Comparison of ENCODE assay signal across 8 mouse cellular contexts in the genomic region with DNA sequence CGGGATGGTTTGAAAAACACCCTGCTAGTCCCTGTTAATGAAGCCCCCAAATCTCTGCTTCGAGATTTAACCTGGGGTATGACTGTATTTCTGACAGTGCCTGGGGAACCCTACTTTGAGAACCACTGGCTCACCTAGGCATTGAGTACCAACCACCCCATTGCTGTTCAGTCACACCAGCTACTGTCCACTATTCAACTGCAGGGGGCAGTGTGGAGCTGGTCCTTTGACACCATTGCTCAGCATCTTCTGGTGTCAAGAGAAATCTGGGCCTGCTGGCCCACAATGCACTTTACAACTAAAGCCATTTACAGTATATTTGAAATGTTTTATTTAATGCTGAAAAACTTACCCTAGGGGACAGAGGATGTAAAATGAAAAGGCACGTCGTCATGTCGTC. TPM values are rescaled to one million over a fixed set of nuclear protein-coding genes. Genes with fewer than 3 reads are reported as not detected.
DNase-seq lines count a peak whose midpoint lies in the region; ATAC-seq and TF ChIP-seq lines count a peak whose summit lies in the region.

No protein-coding gene starts in this region.

- H3K9me3 ChIP-seq in neural tube, embryonic 11.5 days (ENCODE audit: control insufficient read depth, low read length) = no peaks in the 10 kb centered on the region

- no peak overlapping the region for H3ac ChIP-seq in C2C12 (ENCODE audit: control insufficient read depth, insufficient read length, low read depth)

- 92% methylated on average over 5 of the region's 5 CpGs for WGBS in liver, adult 2 months
- WGBS in neural tube, embryonic 11.5 days = 85% methylated on average over 5 of the region's 5 CpGs

- H3K4me3 ChIP-seq in C2C12 (ENCODE audit: insufficient read depth, poor library complexity, severe bottlenecking) = no peak overlapping the region
- H3K4me3 ChIP-seq in liver, adult 2 months (ENCODE audit: insufficient read depth, low read depth, low read length) = no peak overlapping the region
- H3K4me3 ChIP-seq in neural tube, embryonic 11.5 days (ENCODE audit: low read depth, low read length) = no peak overlapping the region

- peak; percentile 79 for DNase-seq in ES-CJ7 (ENCODE audit: low read depth, low spot score)
- peak; percentile 69 to 73 for DNase-seq in cerebellum, adult 18-20 months
- peak; percentile 68 for DNase-seq in gastrocnemius, adult 18-20 months (ENCODE audit: low spot score)
- peak; percentile 50 to 80 for DNase-seq in kidney, adult 8-10 months
- DNase-seq in liver, adult 2 months (ENCODE audit: extremely low read depth, low read depth, low spot score) = peak; percentile 55
- DNase-seq in neural tube, embryonic 11.5 days (ENCODE audit: low spot score) = peak; percentile 69
- peak; percentile 84 for DNase-seq in thymus, postnatal 4 days

- H3K27me3 ChIP-seq in C2C12 (ENCODE audit: control insufficient read depth, insufficient read depth, insufficient read length) = no peaks in the 10 kb centered on the region
- no peaks in the 10 kb centered on the region for H3K27me3 ChIP-seq in liver, adult 2 months (ENCODE audit: control insufficient read depth, insufficient read depth, low read length)
- H3K27me3 ChIP-seq in neural tube, embryonic 11.5 days (ENCODE audit: control insufficient read depth, insufficient read depth, low read length) = no peaks in the 10 kb centered on the region

- no peak overlapping the region for H3K27ac ChIP-seq in liver, adult 2 months (replicated peaks; ENCODE audit: insufficient read depth, low read depth, low read length)
- no peak overlapping the region for H3K27ac ChIP-seq in neural tube, embryonic 11.5 days (ENCODE audit: low read depth, low read length)

- no peak for TF ChIP-seq POLR2A in liver, adult 2 months (IDR thresholded peaks at IDR 0.05; ENCODE audit: extremely low read depth, insufficient read depth, low read length)

- no peak; the same call in 1 of the 2 replicates for ATAC-seq in neural tube, embryonic 11.5 days (ENCODE audit: insufficient read depth, low FRiP score, low TSS enrichment)

- peaks cover 62% of the 10 kb centered on the region for H3K36me3 ChIP-seq in C2C12 (ENCODE audit: control insufficient read depth, insufficient read depth)
- peaks cover 38% of the 10 kb centered on the region for H3K36me3 ChIP-seq in liver, adult 2 months (ENCODE audit: control insufficient read depth, insufficient read depth, low read length)
- peaks cover 14% of the 10 kb centered on the region for H3K36me3 ChIP-seq in neural tube, embryonic 11.5 days (ENCODE audit: control insufficient read depth, insufficient read depth, low read length)

- peaks cover 21% of the 10 kb centered on the region for H3K4me1 ChIP-seq in liver, adult 2 months (ENCODE audit: control insufficient read depth, insufficient read depth, low read length)
- no peaks in the 10 kb centered on the region for H3K4me1 ChIP-seq in neural tube, embryonic 11.5 days (ENCODE audit: control insufficient read depth, insufficient read depth, low read length)

- no peak overlapping the region for H3K4me2 ChIP-seq in neural tube, embryonic 11.5 days (ENCODE audit: low read depth)

- H3K9ac ChIP-seq in liver, adult 2 months (ENCODE audit: low read depth, low read length) = no peak overlapping the region
- H3K9ac ChIP-seq in neural tube, embryonic 11.5 days (ENCODE audit: low read length) = no peak overlapping the region

- H3K79me2 ChIP-seq in C2C12 (ENCODE audit: control insufficient read depth, insufficient read depth) = peaks cover 53% of the 10 kb centered on the region
- H3K79me2 ChIP-seq in liver, adult 2 months (ENCODE audit: control insufficient read depth, insufficient read depth, low read length) = peaks cover 9% of the 10 kb centered on the region; the same call in 1 of the 2 replicates

- H3K79me3 ChIP-seq in C2C12 (ENCODE audit: low read depth) = peaks cover 14% of the 10 kb centered on the region

- peak; percentile 40 for TF ChIP-seq CTCF in C2C12 (IDR thresholded peaks at IDR 0.05; ENCODE audit: control insufficient read depth, insufficient read depth, insufficient read length)
- TF ChIP-seq CTCF in liver, adult 2 months (IDR thresholded peaks at IDR 0.05; ENCODE audit: low read depth, low read length) = peak; percentile 79

TF ChIP-seq in C2C12, 6 proteins besides CTCF, POLR2A, EP300 and RAD21:
- TF ChIP-seq MYOG (IDR thresholded peaks at IDR 0.05; ENCODE audit: control insufficient read depth, extremely low read depth, insufficient read length) = no peak
- no peak for TF ChIP-seq CEBPB (IDR thresholded peaks at IDR 0.05; ENCODE audit: low read depth)
- no peak for TF ChIP-seq MYOD1 (IDR thresholded peaks at IDR 0.05; ENCODE audit: control insufficient read depth, insufficient read length, low read depth)
- no peak for TF ChIP-seq USF1 (IDR thresholded peaks at IDR 0.05; ENCODE audit: low read depth)
- TF ChIP-seq FOSL1 (IDR thresholded peaks at IDR 0.05; ENCODE audit: insufficient read depth, low read length, poor library complexity, severe bottlenecking) = no peak
- TF ChIP-seq MAX (IDR thresholded peaks at IDR 0.05) = no peak

RNA-seq across cellular contexts. Expression of gene Grpel1, which starts 9.5 kb away (rescaled TPM):
- 47.3 TPM for polyA plus RNA-seq in C2C12 (2012; fragmentation: generic; extraction: Trizol)
- total RNA-seq in gastrocnemius, adult 18-20 months (2021) = 10 to 100 TPM; 33.0 to 35.1 TPM
- 42.0 and 44.5 TPM in 2 replicates for total RNA-seq in liver, adult 2 months (2014; rRNA removed)
- polyA plus RNA-seq in liver, adult 2 months (2012; rRNA removed) = 42.8 and 55.1 TPM in 2 replicates
- polyA plus RNA-seq in neural tube, embryonic 11.5 days (2014; fragmentation: Nextera tagmentation; extraction: Ambion mirVana) = 56.2 and 58.6 TPM in 2 replicates

RNA-seq across cellular contexts. Expression of gene Tada2b, which starts 9.8 kb away (rescaled TPM):
- 10.2 TPM for polyA plus RNA-seq in C2C12 (2012; fragmentation: generic; extraction: Trizol)
- total RNA-seq in gastrocnemius, adult 18-20 months (2021) = 10 to 100 TPM; 15.4 to 17.4 TPM
- 5.1 and 6.0 TPM in 2 replicates for total RNA-seq in liver, adult 2 months (2014; rRNA removed)
- 13.6 and 14.4 TPM in 2 replicates for polyA plus RNA-seq in liver, adult 2 months (2012; rRNA removed)
- polyA plus RNA-seq in neural tube, embryonic 11.5 days (2014; fragmentation: Nextera tagmentation; extraction: Ambion mirVana) = 4.0 and 4.2 TPM in 2 replicates

RNA-seq across cellular contexts. Expression of gene Ccdc96, which starts 10.1 kb away (rescaled TPM):
- polyA plus RNA-seq in C2C12 (2012; fragmentation: generic; extraction: Trizol) = 0.42 TPM
- under 1 TPM in 1 of 2 experiments, not detected in 1; 0.07 TPM for total RNA-seq in gastrocnemius, adult 18-20 months (2021)
- not detected in 2 replicates for total RNA-seq in liver, adult 2 months (2014; rRNA removed)
- polyA plus RNA-seq in liver, adult 2 months (2012; rRNA removed) = 0.10 TPM in 1 of 2 replicates, not detected in the other
- polyA plus RNA-seq in neural tube, embryonic 11.5 days (2014; fragmentation: Nextera tagmentation; extraction: Ambion mirVana) = 3.4 and 3.8 TPM in 2 replicates
